Mouse (Mus musculus): ENCODE results near the gene Spg11.
A peak's percentile ranks its signal among the peaks of the same experiment; 100 is the strongest.
"Not testable (repeated sequence)": the region's sequence is repeated elsewhere in the genome, so short reads cannot be mapped to it uniquely, and the experiment has no call there.

Gene Spg11

DNA sequence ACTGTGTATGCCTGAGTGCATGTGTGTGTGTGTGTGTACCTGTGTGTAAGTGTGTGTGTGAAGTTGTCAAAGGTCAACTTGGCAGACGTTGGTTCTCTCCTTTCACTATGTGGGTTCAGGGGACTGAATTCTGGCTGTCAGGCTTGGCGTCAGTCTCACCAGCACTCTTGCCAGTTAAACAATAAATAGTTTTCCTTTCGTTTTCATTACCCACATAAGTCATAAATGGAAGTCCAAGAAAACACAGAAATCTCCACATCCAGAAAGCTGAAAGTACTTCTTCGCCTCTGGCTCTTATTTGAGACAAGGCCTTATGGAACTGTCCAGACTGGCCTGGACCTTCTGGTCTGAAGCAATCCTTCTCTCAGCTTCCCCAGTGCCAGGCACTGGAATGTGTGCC lies 27.6 kb upstream of the Spg11 start:
- DNase-seq (ENCODE audit: low spot score), result no peak

DNA sequence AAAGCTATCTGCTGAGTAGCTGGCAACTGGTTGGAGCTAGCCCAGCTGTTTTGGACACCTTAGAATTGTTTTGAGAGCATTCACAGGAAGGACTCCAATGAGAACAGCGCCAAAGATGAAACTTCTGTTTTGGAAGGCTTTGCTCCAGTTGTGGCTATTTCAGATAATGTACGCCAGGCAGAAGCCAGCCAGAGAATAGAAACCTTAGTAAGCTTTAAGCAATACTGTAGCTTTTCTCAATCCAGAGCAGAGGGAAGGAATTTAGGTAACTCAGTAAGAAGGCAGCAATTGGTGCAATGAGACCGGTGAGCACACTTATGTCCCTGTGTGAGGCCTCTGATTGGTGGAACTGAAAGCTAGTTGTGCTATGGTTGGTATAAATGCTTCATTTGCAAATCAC lies 24.9 kb upstream of the Spg11 start:
- no peak for DNase-seq (ENCODE audit: low spot score)

DNA sequence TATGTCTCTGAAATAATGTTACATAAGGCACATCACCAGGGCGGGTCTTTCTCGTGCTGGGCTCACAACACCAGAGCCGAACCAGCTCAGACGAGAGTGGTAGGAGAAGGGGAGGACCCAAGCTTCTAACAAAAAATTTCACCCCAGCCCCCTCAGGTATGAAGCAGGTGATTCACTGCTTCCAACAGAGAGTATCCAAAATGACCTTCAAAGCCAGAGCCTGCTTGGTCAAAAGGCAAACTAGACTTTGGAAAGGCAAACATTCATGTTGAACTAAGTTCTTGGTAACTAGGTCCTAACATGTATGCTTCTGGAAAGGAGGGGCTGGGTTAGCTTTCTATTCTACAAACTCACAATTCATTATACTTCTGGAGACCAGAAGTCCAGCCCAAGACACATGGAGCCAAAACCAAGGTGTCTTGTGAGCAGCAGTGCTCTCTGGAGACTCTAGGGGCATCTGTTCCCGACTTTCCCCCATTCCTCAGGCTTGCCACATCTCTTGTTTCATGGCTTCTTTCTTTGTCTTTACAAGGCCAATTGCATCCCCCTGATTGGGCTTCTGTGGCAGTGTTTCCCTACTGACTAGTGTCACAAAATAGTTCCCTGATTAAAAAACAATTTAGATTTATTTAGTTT lies 23.3 kb upstream of the Spg11 start:
- no peak for DNase-seq (ENCODE audit: low spot score)

DNA sequence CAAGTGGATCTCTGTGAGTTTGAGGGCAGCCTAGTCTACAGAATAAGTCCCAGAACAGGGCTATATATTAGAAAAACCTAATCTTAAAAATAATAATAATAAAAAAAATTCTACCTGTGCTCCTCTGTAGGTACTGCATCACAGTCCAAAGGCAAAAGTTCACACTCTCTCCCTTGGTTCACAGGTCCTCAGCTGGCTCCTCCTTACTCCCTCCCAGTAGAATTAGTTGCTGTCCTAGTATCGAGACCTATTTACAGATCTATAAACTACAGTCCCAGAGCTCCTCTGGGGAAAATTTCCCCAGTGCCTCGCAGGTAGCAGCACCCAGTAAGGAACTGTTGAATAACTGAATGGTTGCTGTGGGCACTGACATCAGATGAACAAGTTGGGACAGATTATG lies 22.6 kb upstream of the Spg11 start:
- DNase-seq (ENCODE audit: low spot score), result no peak

DNA sequence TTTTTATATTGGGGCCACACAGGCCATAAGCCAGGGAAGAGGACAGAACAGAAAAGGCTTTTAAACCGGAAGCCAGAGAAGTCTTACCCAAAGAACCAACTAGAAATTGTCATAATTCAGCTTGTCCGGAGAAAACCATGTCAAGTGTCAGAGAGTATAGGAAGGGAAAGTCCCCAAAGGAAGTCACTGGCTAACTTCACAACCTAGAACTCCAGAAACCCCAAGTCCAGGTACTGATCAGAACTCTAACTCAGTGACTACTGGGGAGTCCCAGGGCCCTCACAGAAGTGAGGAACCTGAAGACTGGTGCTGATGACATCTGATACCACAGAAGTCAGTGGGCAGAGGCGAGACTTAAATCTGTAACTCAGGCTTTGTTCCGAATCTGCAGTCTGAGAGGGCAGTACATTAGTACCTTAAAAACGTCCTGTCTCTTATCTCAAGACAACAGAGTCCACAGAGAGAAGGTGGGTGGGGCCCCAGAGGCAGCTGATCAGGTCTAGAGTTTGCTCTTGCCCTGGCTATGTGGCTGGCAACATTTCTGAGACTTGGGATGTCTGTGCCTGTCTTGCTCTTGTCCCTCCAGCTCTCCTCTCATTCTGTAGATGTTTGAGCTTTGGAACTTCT lies 19.8 kb upstream of the Spg11 start:
- no peak for DNase-seq (ENCODE audit: low spot score)

DNA sequence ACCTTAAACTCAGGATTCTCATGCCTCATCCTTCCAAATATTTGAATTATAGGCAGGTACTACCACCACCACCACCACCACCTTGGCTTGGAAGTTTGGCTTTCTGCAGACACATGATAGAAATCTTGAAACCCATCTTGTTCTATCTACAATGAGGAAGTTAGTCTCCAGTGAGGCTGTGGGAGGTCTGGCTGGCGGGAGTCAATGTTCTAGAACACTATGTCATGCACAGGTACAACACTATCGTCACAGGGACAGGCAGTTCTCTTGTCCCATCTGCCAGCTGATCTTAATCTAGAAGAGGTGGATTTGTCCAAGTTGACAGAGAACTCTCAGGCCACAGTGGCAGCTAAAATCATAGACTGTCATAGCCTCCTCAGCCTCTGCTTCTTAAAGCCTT lies 14.4 kb upstream of the Spg11 start:
- no peak for DNase-seq (ENCODE audit: low spot score)

DNA sequence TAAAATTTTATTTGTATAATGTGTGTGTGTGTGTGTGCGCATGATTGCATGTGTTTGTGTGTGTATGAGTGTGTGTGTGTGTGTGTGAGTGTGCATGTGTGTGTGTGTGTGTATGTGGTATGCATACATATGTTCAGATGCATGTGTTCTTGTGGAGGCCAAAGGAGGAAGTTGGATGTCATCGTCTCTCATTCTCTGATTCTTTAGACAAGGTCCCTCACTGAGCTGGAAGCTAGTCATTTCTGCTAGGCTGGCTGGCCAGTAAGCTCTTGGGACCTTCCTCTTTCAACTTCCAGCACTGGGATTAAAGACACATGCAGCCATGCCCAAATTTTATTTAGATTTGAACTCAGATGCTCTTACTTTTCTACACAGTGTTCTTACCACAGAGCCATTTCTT lies 13.9 kb upstream of the Spg11 start:
- DNase-seq (ENCODE audit: low spot score), result no peak

DNA sequence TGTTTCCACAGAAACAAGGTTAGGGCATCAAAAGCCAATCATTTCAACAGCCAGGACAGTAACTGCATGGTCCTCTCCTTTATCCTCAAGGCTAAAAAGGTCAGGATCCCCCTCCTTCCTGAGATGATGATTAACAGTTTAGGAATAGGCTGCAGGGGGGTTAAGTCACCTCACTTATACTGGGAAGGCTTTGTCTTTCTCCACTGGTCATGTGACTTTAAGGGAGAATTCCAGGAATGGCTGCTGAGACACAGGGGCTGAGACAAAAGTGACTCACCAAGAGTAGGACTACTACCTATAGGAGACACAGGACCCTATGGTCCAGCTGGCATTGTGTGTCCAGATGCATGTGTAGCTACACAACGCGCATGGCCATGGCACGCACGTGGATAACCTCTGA lies 9.4 kb upstream of the Spg11 start:
- DNase-seq (ENCODE audit: low spot score), result no peak

DNA sequence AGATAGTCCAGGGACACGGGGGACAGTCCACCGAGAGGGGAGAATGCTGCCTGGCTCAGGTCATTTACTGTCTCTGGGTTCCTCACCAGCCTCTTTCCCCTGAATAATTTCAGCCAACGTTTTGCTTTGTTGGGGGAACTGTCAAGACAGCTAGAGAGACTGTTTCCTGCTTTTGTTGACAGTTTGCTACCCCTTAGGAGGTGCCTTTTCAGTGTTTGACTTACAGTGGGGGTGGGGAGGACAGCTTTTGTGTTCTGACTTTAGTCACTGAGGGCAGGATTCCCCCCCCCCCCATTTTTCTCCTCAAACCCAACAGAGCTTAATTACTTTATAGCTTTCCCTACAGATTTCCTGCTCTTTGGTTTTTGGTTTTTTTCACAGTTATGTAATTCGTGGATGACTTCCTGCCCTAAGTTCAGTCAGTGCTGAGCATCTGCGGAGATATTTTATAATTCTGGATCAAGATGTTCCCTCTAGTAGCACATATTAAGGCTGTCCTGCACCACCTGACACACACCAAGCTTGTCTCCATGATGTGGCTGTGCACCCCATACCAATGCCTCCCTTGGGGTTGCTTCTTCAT lies 8.7 kb upstream of the Spg11 start:
- no peak for DNase-seq (ENCODE audit: low spot score)

DNA sequence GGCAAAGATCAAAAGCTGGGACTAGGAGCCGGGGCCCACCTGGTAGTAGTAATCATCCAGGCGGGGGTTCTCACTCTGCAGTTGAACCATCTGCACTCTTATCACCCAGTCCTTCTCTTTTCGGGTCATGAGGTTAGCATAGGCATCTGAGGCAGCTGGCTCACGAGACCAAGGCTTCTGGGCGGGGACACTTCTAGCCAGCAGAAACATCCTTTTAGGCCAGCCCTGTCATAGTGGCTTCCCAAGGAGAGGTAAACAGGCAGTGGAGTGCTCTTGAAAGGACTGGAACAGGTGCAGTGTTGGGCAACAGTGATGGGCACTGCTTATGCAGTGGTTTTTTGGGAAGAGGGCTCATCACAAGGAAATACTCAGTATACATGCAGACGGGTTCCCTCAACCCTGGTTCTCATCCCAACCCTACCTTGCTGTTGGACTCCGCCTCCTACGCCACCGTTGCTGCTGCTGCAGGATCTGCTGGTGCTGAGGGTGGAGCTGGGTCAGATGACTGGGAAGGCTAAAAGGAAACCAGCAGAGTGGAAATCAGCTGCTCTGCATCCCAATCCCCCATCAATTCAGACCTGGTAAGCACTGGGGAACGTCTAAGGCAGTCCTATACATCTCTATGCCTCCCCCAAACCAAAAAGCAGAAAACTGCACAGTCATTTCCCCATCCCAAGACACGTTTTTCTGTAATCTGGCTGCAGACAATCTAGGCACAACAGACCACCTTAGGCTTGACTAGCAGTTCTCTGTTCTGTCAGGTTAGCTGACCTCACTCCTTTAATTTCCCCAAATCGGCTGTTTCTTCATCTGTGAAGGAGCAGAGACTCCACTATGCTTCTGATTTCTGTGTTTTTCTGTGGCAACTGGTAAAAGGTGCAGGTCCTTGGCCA lies 7.7 kb upstream of the Spg11 start:
- DNase-seq (ENCODE audit: low spot score), result no peak

DNA sequence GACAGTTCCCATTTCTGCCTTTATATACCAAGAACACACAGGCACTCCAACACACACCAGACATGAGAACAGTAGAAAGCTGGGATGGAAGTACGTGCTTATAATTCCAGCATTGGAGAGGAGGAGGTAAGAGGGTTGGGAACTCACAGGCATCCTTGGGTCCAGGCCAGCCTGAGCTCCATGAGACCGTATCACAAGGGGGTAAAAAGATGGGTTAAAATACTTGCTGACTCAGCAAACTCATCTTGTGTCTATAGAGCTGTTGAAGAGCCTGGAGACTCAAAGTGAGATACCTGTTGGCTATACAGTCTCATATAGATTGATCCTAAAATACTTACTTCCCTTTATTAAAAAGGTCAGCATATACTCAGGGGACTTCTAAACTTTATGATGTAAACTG lies 1.3 kb downstream of the Spg11 start:
- no peak for DNase-seq (ENCODE audit: low spot score)

DNA sequence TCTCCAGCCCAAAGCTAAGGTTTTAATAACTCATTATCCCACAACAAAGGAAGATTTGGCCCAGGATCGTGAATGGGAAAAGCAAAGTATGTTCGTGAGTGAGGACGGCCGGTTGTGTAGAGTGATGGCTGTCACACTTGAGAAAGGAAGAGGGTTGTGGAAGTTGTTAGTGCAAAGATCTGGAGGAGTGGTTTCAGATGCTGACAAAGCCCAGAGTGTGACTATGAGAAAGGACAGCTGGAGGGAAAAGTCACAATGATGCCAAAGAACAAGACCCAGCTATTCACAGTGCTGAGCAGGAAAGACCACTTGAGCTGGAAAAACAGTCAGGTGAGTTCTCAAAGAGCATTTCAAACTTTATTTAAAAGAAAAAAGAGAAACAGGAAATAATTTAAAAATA lies 8.5 kb downstream of the Spg11 start:
- no peak for DNase-seq (ENCODE audit: low spot score)

DNA sequence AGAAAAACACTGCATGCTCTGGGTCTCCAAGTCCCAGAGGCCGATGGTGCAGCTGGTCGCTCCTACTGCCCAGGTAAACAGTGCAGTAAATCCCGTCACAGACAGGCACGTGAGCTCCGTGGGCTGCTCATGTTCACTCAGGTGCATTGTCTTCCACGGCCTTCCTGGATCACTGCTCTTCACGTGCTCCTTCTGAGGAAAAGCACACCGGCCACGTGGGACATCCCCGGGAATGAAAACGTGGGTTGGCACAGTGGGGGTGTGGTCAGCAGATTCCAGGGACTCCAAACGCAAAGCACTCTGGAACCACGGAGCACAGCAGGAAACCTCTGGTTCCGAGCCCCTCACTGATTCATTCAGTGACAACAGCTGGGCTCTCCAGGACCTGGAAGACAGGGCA lies 10.1 kb downstream of the Spg11 start:
- no peak for DNase-seq (ENCODE audit: low spot score)

DNA sequence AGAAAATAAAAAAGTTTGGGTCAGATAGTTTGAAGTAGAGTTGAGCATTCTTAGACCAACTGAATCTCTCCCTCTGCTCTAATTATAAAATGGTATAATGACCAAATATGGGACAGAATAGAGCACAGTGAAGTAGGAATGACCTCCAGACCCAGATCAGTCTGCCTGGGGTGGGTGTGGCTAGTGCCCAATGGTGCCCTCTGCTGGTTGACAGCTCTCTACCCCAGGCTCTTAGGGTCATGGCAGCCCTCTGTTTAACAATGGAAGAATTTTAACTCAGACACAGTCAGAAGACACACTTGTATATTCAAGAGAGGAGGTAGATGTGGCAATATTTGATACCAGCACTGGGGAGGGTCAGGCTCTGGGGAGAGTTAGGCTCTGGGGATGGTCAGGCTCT lies 16.1 kb downstream of the Spg11 start:
- no peak for DNase-seq (ENCODE audit: low spot score)

DNA sequence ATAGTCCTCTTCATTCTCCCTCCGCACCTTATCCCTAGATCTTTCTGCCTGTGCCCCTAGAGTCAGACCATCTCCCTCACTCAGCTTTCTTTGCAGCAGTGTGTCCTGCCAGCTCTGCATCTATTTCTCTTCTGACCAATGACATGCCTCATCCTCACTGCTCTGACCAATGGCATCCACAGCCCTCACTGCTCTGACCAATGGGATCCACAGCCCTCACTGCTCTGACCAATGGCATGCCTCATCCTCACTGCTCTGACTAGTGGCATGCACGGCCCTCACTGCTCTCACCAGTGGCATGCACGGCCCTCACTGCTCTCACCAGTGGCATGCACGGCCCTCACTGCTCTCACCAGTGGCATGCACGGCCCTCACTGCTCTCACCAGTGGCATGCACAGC lies 20.5 kb downstream of the Spg11 start:
- not testable (repeated sequence) for DNase-seq (ENCODE audit: low spot score)

DNA sequence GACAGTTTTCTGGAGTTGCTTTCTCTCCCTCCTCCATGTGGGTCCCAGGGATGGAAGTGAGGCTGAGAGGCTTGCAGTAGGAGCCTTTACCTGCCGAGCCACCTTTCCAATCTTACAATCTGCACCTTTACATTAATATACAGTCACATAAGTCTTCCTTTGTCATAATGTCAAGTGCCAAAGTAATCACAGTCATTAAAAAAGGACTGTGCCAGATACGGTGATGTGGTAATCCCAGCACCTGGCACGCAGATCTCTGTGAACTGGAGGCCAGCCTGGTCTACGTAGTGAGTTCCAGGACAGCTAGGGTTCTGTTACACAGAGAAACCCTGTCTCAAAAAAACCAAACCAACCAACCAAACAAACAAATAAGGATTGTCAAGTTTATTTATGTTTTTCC lies 24.3 kb downstream of the Spg11 start:
- DNase-seq (ENCODE audit: low spot score), result no peak

DNA sequence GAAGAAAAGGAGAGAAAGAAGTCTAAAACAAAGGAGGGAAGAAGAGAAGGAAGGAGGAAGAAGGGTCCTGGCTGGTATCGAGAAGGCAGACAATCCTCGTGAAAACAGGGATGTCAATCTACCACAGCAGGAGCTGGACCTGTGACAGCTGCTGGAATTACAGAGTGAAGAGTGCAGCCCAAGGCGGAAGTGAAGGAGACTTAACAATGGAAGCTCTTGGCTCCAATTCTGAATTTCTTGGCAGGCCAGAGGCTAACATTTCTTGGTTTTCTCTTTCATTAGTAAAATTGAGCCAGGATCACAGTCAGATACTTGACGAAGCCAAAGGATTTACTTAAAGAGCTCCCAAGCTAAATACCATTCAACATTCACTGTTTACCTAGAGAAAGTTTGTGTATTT lies 31.7 kb downstream of the Spg11 start:
- no peak for DNase-seq (ENCODE audit: low spot score)

DNA sequence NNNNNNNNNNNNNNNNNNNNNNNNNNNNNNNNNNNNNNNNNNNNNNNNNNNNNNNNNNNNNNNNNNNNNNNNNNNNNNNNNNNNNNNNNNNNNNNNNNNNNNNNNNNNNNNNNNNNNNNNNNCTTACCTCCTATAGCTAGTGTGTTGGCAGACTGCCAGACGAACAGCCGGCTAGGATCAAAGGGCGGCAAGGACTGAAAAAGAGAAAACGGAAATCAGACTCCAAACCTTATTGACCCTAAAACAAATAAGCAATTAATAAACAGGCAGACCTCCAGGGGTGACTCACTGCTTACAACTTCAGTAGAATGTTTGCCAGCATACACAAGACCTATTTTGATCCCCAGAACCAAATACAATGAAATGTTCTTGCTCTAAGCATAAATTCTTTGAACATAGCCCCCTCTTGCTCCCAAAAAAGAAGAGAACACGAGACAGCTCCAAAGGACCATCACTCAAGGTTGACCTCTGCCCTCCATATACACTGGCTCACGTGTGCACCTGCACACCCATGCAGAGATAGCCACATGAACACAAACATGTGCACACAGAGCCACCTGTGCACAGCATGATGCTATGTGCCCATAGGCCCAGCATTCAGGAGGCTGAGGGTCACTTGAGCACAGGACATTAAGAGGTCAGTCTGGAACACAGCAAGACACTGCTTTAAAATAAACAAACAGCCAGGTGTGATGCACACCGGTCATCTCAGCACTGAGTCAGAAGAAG lies 36.3 kb downstream of the Spg11 start:
- no peak for DNase-seq (ENCODE audit: low spot score)

DNA sequence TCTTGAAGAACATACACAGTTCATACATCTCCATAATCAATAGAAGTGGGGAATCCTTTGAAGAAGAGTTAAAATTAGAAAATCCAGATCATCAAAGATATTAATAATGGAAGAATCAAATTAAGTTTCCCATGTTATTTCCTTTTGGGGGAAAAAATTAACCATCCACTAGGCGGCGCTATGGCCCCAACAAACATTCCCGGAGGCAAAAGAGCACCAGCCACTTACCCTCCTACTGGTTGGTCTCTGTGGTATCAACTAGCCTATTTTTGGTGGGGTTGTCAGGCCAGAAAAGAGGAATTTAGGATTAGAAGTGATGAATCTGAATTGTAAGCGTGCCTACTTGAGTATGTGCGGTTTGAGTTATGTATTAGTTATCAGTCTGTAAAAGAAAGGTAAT lies 48.3 kb downstream of the Spg11 start:
- DNase-seq (ENCODE audit: low spot score), result peak; percentile 48

DNA sequence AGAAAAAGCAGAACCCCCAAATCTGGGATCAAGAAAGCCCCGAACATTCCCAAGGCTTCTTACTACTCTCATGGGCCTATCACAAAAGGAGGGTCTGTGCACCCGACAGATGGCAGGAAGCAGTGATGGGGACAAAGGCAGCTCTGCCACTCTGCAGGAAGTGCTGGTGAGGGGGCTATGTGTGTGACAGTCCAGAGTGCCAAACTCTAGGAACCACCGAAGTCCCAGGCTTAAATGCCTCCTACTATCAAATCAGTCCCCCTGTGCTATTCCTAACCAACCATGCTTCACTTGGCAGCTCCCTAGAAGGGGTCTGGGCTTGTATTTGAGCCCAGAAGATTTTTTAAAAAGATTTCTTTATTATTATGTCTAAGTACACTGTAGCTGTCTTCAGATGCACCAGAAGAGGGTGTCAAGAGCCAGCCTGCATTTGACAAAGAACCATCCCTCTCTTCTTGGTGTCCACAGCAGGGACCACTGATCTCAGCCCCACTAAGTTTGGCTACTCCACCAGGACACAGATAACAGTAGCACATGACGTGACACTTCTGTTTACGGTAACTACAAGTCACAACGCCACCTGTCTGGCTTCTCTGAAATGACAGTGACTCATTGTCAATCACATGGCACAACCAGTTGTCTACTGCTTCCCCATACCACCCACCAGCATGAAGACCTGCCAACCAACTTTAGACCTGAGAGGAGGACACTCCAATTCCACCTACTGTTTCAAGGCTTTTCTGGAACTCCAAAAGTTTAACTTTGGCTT lies 48.9 kb downstream of the Spg11 start:
- no peak for DNase-seq (ENCODE audit: low spot score)

DNA sequence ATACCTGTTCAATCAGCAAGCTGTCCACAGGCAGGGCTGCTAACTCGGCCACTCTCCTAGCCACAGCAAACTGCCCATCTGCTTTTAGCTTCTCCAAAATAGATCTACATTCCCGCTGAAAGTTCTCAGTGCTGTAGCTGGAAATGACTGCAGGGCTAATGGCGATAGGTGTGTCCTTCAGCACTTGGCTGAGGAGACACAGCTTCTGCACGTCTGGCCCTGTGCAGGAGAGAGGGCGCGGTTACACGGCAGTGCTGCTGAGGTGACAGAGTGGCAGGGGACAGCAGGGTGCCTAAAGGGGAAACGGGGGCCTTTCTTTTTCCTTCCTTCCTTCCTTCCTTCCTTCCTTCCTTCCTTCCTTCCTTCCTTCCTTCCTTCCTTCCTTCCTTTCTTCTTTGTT lies 51.9 kb downstream of the Spg11 start:
- no peak for DNase-seq (ENCODE audit: low spot score)
